Mouse (Mus musculus) neural tube, embryonic 10.5 days (tissue): Measurements from ENCODE around the gene Taar8c.
"Not testable (repeated sequence)": the region's sequence is repeated elsewhere in the genome, so short reads cannot be mapped to it uniquely, and the experiment has no call there.

Experiments
- DNase-seq: peaks from one replicate; pipeline ENCODE4 v3.0.0-alpha.2; 2017; ENCODE audit warnings: low spot score; ENCODE audit errors: extremely low spot score

The Taar8c gene

DNA sequence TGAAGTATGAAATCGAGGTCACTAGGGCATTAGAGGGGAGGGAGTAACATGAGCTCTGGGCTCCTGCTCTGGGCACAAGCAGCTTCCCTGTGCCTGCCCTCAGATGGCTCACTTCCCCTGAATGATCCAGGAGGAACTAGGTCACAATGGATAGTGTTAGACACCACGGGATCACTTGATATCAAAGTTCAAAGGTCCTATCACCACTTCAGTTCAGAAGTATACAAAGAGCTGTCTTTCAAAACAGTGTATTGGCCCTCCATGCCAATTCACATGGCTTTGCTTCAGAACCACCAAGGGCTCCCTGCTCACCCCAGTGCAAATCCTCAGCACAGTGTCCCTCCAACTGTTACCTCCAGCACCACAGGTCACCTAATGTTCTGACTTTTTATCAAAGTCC lies 27.0 kb downstream of the Taar8c start:
- DNase-seq = not testable (repeated sequence)

DNA sequence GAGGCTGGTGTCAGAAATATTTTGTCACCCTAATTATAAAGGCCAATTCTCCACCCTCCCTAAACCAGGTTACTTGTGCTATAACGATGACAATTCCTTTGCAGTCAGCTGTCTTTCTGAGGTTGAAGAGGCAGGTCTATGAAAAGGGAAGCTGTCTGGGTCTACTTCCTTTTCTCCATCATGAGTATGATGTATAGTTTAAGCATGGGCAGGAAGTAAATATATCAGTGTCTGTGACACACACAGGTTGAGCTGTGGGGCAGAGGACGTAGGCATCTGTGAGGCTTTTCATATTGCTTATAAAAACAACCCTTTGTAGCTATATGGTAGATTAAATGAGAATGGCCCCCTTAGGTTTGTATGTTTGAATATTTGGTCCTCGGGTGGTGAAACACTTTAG lies 42.7 kb downstream of the Taar8c start:
- no peak for DNase-seq

DNA sequence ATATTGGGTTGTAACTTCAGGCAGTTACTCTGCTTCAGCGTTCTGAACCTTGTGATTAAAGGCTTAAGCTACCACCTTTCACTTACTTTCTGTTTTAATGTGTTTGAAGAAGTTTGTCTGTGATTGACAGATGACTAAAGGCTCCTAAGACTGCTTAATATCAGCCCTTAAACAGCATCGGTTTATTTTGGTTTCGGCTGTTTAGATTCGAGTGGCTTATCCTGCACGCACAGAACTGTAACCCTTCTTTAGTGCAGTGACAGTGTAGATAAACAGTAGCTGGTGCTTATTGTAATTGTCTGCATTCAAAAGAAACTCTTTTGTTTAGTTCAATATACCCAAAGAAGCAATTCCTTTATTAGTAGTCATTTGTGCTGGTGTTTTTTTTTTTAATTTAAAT lies 49.7 kb downstream of the Taar8c start:
- no peak for DNase-seq
